Mouse (Mus musculus) testis, adult 2 months (tissue): ENCODE data around the gene Esrrg. TPM values are rescaled to one million over a fixed set of nuclear protein-coding genes. Genes with fewer than 3 reads are reported as not detected.

ENCODE experiments used
- H3K27ac ChIP-seq: fragments of 200-500 bp; 2 replicates; pipeline ENCODE4 v1.5.1; 2012; ENCODE audit warnings: low read depth, low read length; ENCODE audit not compliant: control insufficient read depth, insufficient read depth
- H3K27me3 ChIP-seq: fragments of 200-500 bp; 2 replicates; pipeline ENCODE4 v1.6.1; 2012; ENCODE audit warnings: mild to moderate bottlenecking, low read length, moderate library complexity; ENCODE audit not compliant: control insufficient read depth, insufficient read depth
- H3K36me3 ChIP-seq: fragments of 200-500 bp; 2 replicates; pipeline ENCODE4 v1.6.1; 2012; ENCODE audit warnings: mild to moderate bottlenecking, low read length; ENCODE audit not compliant: control insufficient read depth, insufficient read depth
- H3K4me1 ChIP-seq: fragments of 200-500 bp; 2 replicates; pipeline ENCODE4 v1.6.1; 2012; ENCODE audit warnings: low read length; ENCODE audit not compliant: control insufficient read depth, insufficient read depth
- H3K4me3 ChIP-seq: fragments of 200-500 bp; 2 replicates; pipeline ENCODE4 v1.5.1; 2012; ENCODE audit warnings: low read depth, mild to moderate bottlenecking, low read length, moderate library complexity, mixed read lengths; ENCODE audit not compliant: control insufficient read depth
- CTCF ChIP-seq: fragments of 200-500 bp; IDR thresholded peaks from 2 replicates; pipeline ENCODE4 v1.5.1; 2012; ENCODE audit warnings: low read depth, mild to moderate bottlenecking, inconsistent platforms, low read length, moderate library complexity; ENCODE audit not compliant: control insufficient read depth, insufficient read depth, insufficient replicate concordance
- POLR2A ChIP-seq: fragments of 200-500 bp; IDR thresholded peaks from 2 replicates; pipeline ENCODE4 v1.6.1; 2012; ENCODE audit warnings: low read depth, mild to moderate bottlenecking, inconsistent platforms, low read length, moderate library complexity; ENCODE audit not compliant: control insufficient read depth
- polyA plus RNA-seq: library from polyadenylated mRNA; depleted of rRNA; stranded (reverse); fragments of >200 nt; gene quantifications from 2 replicates; pipeline ENCODE4 v1.2.3, GENCODE M21; 2012

The Esrrg gene
- polyA plus RNA-seq, 1 experiment: 0.28 TPM

DNA sequence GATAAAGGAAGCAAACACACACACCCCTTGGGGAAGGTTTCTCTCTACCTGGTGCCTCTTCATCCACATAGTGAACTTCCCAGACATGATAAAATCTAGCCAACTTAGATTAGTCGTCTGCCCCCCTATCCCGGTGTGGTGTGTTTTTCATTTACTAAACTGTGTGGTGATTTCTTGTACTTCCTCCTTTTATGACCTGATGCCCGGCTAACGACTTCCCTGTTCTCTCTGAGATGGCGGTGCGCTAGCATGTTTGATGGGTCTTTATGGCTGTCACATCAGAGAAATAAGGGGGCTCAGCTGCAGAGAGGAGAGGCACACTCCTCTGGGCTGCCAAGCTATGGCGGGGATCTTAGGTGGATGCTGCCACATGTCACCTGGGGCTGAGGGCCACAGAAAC is 259.8 kb downstream of the Esrrg start:
- Histone ChIP-seq H3K4me1 (no peaks in the 10 kb centered on the region), H3K27ac (no peak overlapping the region), H3K36me3 (no peaks in the 10 kb centered on the region), H3K4me3 (no peak overlapping the region), H3K27me3 (no peaks in the 10 kb centered on the region)
- TF ChIP-seq POLR2A (no peak), CTCF (no peak)

DNA sequence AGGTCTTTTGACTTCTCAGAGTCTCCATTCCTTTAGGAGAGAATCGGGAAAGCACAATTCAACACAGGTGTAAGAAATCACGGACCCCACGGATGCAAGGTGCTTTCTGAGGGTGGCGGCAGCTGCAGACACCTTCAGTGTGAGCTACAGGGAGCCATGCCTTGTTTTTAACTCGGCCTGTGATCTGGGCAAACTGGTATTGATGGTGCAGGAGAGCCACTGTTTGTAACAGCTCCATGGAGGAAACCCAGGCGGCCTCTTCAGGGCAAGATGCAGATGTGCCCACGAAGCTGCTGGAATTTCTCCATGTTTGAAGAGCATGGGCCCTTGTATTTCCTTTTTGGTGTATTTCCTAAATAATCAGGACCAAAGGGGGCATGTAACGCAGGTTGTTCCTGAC is 263.6 kb downstream of the Esrrg start:
- Histone ChIP-seq H3K27me3 (no peaks in the 10 kb centered on the region), H3K4me1 (no peaks in the 10 kb centered on the region), H3K27ac (no peak overlapping the region), H3K4me3 (no peak overlapping the region), H3K36me3 (no peaks in the 10 kb centered on the region)
- TF ChIP-seq CTCF: no peak
- no peak for TF ChIP-seq POLR2A

DNA sequence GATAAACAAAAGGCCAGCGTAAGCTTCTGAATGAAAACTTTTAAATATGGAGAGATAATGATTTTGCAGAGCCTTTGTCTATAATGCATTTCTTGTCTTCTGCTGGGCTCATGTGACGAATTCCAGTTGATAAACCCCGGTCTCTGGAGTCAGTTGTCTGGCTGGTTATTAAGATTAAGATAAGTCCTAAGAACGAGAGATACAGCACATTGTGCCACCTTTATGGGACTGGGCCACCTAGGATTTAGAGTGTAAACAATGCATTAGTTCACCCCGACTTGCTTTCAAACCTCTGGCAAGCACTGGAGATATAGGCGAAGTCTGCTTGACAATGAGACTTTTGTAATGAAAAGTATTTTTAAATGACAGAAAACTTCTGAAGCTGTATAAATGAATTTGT is 264.2 kb downstream of the Esrrg start:
- TF ChIP-seq CTCF (no peak), POLR2A (no peak)
- Histone ChIP-seq H3K27ac (no peak overlapping the region), H3K4me1 (no peaks in the 10 kb centered on the region)

GRCm38 (mm10) chr1:187873770-187874169 is 265.2 kb downstream of the Esrrg start:
- Histone ChIP-seq H3K36me3 (no peaks in the 10 kb centered on the region), H3K27me3 (no peaks in the 10 kb centered on the region), H3K4me1 (no peaks in the 10 kb centered on the region), H3K27ac (no peak overlapping the region), H3K4me3 (no peak overlapping the region)
- no peak for TF ChIP-seq CTCF
- TF ChIP-seq POLR2A: no peak

More for the DNA sequence above, 264.2 kb downstream of the Esrrg start:
- no peak overlapping the region for H3K4me3 ChIP-seq
- H3K36me3 ChIP-seq: no peaks in the 10 kb centered on the region
- no peaks in the 10 kb centered on the region for H3K27me3 ChIP-seq

DNA sequence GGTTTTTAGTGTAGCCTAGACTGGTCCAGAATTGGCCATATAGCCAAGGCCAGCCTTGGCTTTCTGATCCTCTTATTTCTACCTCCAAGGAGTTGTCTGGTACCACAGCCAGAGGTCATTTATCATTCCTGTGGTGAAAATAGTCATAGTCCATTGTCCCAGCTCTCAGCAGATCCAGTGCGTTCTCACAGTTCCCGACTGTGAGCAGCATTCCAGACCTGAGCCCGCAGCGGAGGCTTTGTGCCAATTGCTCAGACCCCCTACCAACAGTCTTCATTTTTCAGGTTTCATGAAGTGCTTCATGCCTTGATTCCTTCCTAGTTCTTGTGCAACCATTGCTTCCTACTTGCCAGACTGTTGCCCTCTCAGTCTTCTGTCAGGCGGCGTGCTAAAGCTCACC is 278.7 kb downstream of the Esrrg start:
- Histone ChIP-seq H3K27me3 (no peaks in the 10 kb centered on the region), H3K36me3 (no peaks in the 10 kb centered on the region), H3K4me3 (no peak overlapping the region), H3K4me1 (no peaks in the 10 kb centered on the region), H3K27ac (no peak overlapping the region)
- TF ChIP-seq POLR2A: no peak
- no peak for TF ChIP-seq CTCF

DNA sequence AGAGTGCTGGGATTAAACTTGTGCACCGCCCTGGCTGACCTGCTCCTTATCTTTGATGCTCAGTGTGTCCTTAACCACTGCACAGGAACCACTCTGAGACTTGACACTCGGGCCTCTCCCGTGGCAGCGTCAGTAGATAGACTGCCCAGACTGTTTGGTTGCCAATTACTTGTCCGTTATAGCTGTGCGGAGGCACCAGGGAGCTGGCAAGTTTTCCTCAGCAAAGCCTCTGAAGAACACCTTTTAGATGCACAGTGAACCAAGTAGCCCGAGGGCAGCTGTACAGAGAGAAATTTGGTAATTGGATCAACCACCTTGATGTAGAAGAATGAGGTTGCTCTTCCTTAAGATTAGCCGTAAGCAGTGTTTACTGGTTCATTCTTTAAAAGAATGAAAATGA is 279.6 kb downstream of the Esrrg start:
- no peak for TF ChIP-seq POLR2A
- no peak for TF ChIP-seq CTCF
- Histone ChIP-seq H3K4me3 (no peak overlapping the region), H3K4me1 (no peaks in the 10 kb centered on the region), H3K27me3 (no peaks in the 10 kb centered on the region), H3K36me3 (no peaks in the 10 kb centered on the region), H3K27ac (no peak overlapping the region)

DNA sequence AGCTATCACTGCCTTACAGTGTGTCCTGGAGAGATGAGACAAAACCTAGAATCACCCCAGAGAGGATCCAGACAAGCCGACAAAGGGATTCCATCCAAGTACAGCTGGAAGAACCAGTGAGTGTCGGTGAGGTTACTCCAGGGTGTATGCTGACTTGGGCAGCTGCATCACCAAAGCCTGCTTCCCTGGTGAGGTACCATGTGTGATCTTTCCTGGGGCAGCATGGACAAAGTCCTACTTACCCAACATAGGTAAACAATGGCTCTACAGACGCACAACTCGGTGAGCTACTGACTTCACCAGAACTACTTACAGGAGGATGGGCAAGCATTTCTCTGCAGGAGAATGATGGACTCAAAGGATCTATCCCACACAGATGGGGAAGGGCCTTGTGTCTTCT is 280.5 kb downstream of the Esrrg start:
- no peak for TF ChIP-seq CTCF
- TF ChIP-seq POLR2A: no peak
- no peaks in the 10 kb centered on the region for H3K36me3 ChIP-seq
- H3K27ac ChIP-seq: no peak overlapping the region
- H3K4me1 ChIP-seq: no peaks in the 10 kb centered on the region
- no peaks in the 10 kb centered on the region for H3K27me3 ChIP-seq
- H3K4me3 ChIP-seq: no peak overlapping the region

- H3K27me3 ChIP-seq: no peaks in the 10 kb centered on the region
- TF ChIP-seq POLR2A (no peak), CTCF (no peak)
- no peaks in the 10 kb centered on the region for H3K4me1 ChIP-seq
- no peaks in the 10 kb centered on the region for H3K36me3 ChIP-seq
- H3K27ac ChIP-seq: no peak overlapping the region
- no peak overlapping the region for H3K4me3 ChIP-seq
These were observed 282.7 kb downstream of the Esrrg start for GRCm38 (mm10) chr1:187891262-187891661.
